Mouse (Mus musculus) brain, embryonic 14.5 days (tissue): ENCODE results near the gene Ube2o. TPM values are rescaled to one million over a fixed set of nuclear protein-coding genes. Genes with fewer than 3 reads are reported as not detected.

Experiments used
- DNase-seq: peaks from one replicate; pipeline ENCODE4 v3.0.0-alpha.2; 2011; ENCODE audit warnings: low read depth
- CTCF ChIP-seq: fragments of 200-500 bp; IDR thresholded peaks from 2 replicates; pipeline ENCODE4 v1.5.1; 2012; ENCODE audit warnings: inconsistent platforms, mild to moderate bottlenecking, moderate library complexity, borderline replicate concordance; ENCODE audit not compliant: insufficient read depth, insufficient read length; ENCODE audit errors: extremely low read depth
- POLR2A ChIP-seq: fragments of 200-500 bp; IDR thresholded peaks from 2 replicates; pipeline ENCODE4 v1.6.1; 2012; ENCODE audit warnings: mild to moderate bottlenecking, inconsistent platforms, borderline replicate concordance; ENCODE audit not compliant: poor library complexity, insufficient read depth, insufficient read length, severe bottlenecking; ENCODE audit errors: extremely low read depth
- polyA plus RNA-seq: library from polyadenylated mRNA; depleted of rRNA; stranded (reverse); fragments of >200 nt; gene quantifications from 2 replicates; pipeline ENCODE4 v1.2.3, GENCODE M21; 2012

The Ube2o gene
- polyA plus RNA-seq, 1 experiment: 68.5 TPM

DNA sequence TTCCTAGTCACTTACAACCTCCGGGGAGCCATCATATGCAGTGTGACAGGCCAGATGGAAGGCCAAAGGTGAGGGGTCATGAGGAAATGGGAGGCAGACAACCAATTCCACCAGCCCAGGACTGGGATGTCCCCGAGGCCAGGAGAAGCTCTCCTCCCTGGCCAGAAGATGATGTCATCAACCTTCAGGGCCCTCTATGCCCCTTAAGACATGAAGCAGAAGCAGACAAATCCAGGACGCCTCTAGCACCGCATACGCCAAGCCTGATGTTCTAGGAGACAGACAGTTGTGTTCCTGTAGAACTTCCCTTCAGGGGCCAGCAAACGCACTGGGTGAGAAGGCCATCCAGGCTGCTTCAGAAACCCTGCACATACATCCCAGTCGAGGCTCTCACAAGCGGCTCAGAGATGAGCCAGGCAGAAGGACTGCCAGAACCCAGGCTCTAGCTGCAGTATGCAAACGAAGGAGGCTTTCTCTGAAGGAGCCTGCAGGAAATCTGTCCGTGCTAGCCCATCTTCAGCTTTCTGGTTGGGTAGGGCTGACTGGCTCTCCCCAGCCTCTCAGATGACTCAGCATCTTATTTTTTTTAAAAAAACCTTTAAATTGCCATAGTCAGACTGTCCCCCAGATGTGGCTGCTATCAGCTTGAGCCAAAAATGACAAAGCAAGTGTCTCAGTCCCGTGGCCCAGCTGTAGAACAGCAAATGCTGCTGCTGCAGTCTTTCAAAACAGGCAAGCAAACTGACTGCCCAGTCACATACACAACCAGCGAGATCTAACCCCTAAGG lies 8.3 kb downstream of the Ube2o start:
- TF ChIP-seq CTCF (no peak), POLR2A (no peak)
- no peak for DNase-seq

DNA sequence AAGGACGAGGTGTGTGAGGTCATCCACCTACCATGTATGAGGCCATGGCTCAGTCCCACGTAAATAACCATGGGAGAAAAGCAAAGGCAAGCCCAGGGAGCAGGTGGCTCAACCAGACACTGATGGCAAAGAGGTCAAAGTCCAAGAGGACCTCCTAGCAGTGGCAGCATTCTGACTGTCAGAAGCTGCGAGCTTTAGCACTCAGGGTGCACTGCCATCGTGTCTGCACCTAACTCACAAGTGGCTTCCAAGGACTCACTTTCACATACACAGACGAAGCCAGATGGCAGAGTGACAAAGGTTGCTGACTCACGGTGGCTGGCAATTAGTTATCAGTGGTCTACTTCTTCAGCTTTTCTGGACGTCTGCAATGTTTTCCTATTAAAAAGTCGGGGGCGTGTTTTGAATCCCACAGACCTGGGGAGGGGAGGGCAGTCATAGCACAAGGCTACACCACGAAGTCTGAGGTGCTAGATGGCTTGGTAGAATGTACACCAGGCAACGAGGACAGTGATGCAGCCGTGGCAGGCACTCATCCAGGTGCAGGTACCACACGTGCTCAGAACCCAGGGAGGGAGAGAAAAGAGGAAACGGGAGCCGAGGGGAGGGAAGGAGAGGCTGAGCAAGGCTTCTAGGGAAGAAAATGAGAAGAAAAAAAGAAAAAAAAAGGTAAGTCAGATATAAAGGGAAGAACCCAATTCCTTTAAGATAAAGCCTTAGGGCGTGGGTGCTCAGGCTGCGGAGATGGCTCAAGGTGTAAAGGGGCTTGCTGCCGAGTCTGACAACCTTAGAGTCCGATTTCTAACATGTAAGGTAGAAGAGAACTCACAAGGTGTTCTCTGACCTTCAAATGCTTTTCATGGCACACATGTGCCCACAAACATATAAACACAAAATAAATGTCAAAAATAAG lies 9.2 kb downstream of the Ube2o start:
- no peak for DNase-seq
- TF ChIP-seq POLR2A (no peak), CTCF (no peak)

DNA sequence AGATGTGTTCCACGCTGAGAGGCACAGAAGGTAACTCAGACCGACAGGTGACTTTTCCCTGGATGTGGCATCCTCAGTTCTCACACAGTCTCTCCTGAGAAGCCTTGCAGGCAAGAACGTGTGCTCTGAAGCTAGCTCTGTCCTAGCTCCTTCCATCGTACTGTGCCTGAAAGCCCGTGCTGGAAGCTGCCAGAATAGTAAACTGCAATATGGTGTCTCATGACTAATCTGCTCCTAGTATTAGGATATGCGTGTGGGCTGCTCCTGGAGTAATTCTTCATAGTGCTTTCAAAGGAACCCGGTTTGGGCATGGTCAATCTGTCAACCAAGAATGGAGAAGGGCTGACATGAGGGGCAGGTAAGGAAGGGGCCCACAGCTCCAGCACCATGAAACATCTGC lies 10.4 kb downstream of the Ube2o start:
- TF ChIP-seq POLR2A (no peak), CTCF (no peak)

DNA sequence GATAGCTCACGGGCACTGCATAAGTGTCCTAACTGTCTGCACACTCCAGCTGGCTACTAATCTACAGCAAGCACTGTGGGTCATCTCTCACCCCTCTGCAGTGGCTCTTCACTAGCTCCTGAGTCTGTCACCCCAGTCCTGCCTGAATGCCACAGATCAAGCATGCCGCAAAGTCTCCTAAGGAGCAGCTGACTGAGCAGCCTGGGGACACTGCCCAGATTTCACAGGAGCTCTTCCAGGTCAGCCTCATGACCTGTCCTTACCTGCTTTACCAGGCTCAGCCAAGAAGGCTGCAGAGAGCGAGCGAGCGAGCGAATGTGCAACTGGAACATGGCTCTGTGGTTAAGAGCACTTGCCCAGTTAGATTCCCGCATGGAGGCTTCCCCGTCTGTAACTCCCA lies 13.7 kb downstream of the Ube2o start:
- DNase-seq: no peak
- TF ChIP-seq POLR2A: no peak

More for the DNA sequence above, 10.4 kb downstream of the Ube2o start:
- no peak for DNase-seq

DNA sequence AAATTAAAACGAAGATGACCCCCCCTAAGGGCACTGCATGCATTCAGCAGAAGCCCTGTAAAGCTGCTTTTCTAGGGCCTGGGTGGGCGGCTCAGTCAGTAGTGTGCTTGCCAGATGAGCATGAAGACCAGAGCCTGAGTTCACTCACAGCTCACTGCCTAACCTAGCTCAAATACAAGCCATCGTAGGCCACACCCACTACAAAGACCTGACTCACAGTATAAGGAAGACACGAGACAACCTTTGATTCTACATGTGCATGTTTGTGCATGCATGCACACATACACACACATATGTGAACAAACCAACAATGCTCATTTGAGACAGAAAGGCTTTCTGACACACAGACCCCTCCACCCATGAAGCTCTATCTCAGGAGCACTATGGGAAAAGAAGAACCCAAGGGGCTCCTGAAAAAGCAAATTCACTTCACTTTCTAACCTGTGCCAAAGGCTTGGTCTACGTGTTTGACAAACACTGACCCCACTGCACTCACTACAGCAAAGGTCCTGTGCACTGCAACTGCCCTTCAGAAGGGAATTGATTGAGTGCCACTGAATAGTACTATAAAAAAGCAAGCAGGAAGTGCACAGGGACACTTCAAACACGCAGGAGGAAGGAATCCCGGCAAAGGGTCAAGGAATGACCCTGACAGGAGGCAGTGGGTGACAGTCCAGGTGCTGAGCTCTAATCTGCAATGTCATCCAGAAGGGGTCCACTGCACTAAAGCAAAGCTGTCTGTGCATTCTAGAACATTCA lies 15.8 kb downstream of the Ube2o start:
- no peak for DNase-seq

DNA sequence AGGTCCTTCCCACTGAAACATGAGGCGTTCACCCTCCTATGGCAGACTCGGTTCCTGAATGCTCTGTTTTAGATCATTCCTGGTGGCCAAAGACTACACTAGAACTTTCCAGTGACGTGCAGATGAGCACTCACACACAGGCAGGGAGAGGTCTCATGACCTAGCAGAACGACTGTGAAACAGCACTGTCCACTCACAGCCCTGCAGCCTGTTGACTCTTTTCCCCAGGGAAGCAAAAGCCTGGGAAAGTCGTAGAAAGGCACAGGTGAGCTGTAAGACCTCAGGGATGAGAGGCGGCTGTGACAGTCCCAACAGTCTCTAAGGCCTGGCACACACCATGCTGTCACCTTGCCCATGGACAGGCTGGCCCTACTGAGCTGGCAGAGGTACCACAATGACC lies 24.9 kb downstream of the Ube2o start:
- no peak for DNase-seq
- TF ChIP-seq CTCF (no peak), POLR2A (no peak)

More for the DNA sequence above, 15.8 kb downstream of the Ube2o start:
- no peak for TF ChIP-seq CTCF
- TF ChIP-seq POLR2A: no peak

DNA sequence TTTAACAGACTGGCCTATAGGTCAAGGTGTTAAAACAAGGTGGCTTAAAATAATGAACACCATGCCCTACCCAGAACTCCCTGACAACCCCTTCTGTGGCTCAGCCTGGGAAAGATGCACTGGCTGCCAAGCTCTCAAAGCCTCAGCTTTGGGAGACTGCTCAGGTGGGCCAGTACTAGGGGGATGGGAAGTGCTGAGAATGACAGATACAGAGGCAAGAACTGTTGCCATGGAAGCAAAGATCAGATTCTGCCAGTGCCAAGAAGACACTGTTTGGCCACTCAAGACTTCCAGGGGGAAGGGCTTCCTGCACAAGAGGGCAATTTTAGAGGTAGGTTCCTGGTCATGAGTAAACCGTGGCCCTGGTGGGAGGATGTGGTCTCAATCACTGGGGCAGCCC lies 25.7 kb downstream of the Ube2o start:
- TF ChIP-seq CTCF (no peak), POLR2A (no peak)
- peak; percentile 28 for DNase-seq

DNA sequence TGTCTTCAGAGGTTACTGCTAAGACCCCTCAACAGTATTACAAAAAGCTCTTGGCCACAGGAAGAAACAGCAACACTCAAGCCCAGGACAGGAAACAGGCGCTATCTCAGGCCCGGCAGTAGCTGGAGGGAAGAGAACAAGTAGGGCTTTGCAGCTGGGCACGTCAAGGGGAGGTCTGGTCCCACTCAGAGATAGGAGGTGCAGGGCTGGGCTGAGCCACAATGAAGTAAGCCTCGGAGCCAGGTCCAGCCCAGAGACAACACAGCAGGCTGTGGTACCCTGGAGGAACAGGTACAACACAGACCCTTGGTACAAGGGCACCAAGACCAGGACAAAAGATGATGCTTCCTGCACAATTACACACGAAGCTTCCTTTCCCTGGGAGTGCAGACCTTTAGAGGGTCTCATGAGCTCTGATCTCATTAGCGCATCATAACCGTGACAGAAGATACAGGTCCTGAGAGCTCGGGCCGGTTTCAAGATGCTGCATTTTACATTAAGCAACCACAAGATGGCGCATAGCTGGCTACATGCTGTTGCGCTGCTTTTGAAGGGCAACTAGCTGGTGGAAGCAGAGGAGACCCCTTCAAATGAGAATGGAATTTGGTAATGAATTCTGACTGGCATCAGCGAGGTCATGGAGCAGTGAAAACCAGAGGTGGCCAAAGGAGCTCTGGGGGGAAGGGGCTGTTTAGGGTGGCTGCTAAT lies 26.9 kb downstream of the Ube2o start:
- TF ChIP-seq POLR2A (no peak), CTCF (peak; percentile 78; the same call in 1 of the 2 replicates)
- DNase-seq: peak; percentile 90

DNA sequence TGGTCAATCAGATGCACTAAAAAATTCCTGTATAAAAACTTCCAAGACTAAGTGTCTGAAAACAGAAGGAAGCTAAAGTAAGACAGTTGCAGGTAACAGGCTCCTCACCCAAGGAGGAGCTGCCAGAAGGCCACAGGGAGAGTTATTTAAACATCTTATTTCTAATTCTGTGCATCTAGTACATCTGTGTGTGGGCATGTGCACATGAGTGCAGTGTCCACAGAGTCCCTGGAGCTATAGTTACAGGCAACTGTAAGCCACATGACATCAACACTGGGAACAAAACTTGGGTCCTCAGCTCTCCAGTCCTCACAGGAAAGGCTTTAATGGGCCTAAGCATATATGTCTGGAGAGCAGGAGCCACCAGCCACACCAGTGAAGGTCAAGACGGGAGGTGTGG lies 29.1 kb downstream of the Ube2o start:
- TF ChIP-seq CTCF: no peak
- TF ChIP-seq POLR2A: no peak
- no peak for DNase-seq

DNA sequence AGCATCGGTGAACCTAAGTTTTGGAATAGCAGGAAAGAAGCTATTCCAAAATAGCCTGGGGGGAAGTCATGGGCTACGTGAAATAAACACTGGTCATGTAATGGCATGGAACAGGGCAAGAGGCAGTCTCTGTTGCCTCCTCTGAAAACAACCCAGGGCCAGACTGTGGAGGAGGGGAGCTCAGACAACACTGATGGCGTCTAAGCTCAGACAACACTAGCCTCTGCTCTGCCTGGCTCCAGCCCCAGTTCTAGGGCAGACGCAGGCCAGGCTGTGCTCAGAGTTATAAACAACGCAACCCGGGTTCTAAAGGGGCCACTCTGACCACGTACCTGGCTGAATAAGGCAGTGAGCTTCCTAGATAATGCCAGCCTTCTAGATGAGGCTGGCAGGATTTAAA lies 30.5 kb downstream of the Ube2o start:
- no peak for DNase-seq
- TF ChIP-seq CTCF: no peak
- TF ChIP-seq POLR2A: no peak
